Mouse (Mus musculus) ES-Bruce4 (cell line): Measurements from ENCODE around the gene Arfgef3.

ENCODE experiments used
- EP300 ChIP-seq: IDR thresholded peaks from 2 replicates; pipeline ENCODE4 v1.6.1; 2011; ENCODE audit warnings: low read depth, low read length; ENCODE audit not compliant: insufficient read depth
- POLR2A ChIP-seq: IDR thresholded peaks from one replicate; pipeline ENCODE4 v1.8.1; 2011; ENCODE audit warnings: low read length; ENCODE audit not compliant: insufficient read depth

GRCm38 (mm10) chr10:18710949-18711348 lies 32.8 kb downstream of the Arfgef3 start:
- TF ChIP-seq EP300, result no peak
- TF ChIP-seq POLR2A, result no peak
